ENCODE assay signal across 10 mouse cellular contexts in genomic region chr1:179582021-179582433, GRCm38 (mm10). TPM values are rescaled to one million over a fixed set of nuclear protein-coding genes. Genes with fewer than 3 reads are reported as not detected.
DNase-seq lines count a peak whose midpoint lies in the region; ATAC-seq and TF ChIP-seq lines count a peak whose summit lies in the region.
"Had no signal": no experiment of that assay in that cellular context is flagged by ENCODE, and none has a peak within 500 bp of the region (broad histone marks: within the 10 kb centered on the region; RNA-seq: fewer than 3 reads in every experiment).

No protein-coding gene starts in this region.

- no peaks in the 10 kb centered on the region for H3K27me3 ChIP-seq in forebrain, embryonic 15.5 days
- no peaks in the 10 kb centered on the region for H3K27me3 ChIP-seq in forebrain, embryonic 11.5 days (ENCODE audit: control insufficient read depth, insufficient read depth, low read length)
- H3K27me3 ChIP-seq in forebrain, embryonic 16.5 days (replicated peaks; ENCODE audit: control insufficient read depth, insufficient read depth, low read length), result no peaks in the 10 kb centered on the region
- H3K27me3 ChIP-seq in intestine, postnatal 0 days (replicated peaks; ENCODE audit: control insufficient read depth, insufficient read depth, low read length), result no peaks in the 10 kb centered on the region
- no peaks in the 10 kb centered on the region for H3K27me3 ChIP-seq in liver, embryonic 13.5 days
- H3K27me3 ChIP-seq: embryonic facial prominence, embryonic 15.5 days had no signal

- no peak overlapping the region for H3K4me2 ChIP-seq in forebrain, embryonic 15.5 days (replicated peaks)
- H3K4me2 ChIP-seq in forebrain, embryonic 11.5 days (ENCODE audit: low read depth, low read length, severe bottlenecking), result no peak overlapping the region
- no peak overlapping the region for H3K4me2 ChIP-seq in forebrain, embryonic 16.5 days (ENCODE audit: low read length)
- H3K4me2 ChIP-seq in intestine, postnatal 0 days (replicated peaks; ENCODE audit: low read depth), result peak overlapping the region; percentile 17
- H3K4me2 ChIP-seq in liver, embryonic 13.5 days, result peak overlapping the region; percentile 23
- H3K4me2 ChIP-seq: embryonic facial prominence, embryonic 15.5 days had no signal

- H3K4me1 ChIP-seq in forebrain, embryonic 15.5 days, result peaks cover 25% of the 10 kb centered on the region
- H3K4me1 ChIP-seq in forebrain, embryonic 11.5 days (replicated peaks; ENCODE audit: control insufficient read depth, insufficient read depth, low read length), result 0 out of 2 replicates have a peak, but pooled peaks cover 2% of the 10 kb centered on the region
- H3K4me1 ChIP-seq in forebrain, embryonic 16.5 days (replicated peaks; ENCODE audit: control insufficient read depth, insufficient read depth, low read length), result peaks cover 17% of the 10 kb centered on the region
- H3K4me1 ChIP-seq in intestine, postnatal 0 days (replicated peaks; ENCODE audit: control insufficient read depth, insufficient read depth, low read length), result peaks cover 3% of the 10 kb centered on the region; the same call in 1 of the 2 replicates
- H3K4me1 ChIP-seq in liver, embryonic 13.5 days (replicated peaks), result peaks cover 88% of the 10 kb centered on the region

- H3K4me3 ChIP-seq in forebrain, embryonic 15.5 days, result no peak overlapping the region
- H3K4me3 ChIP-seq in forebrain, embryonic 11.5 days (ENCODE audit: low read depth, low read length), result no peak overlapping the region
- no peak overlapping the region for H3K4me3 ChIP-seq in forebrain, embryonic 16.5 days (replicated peaks; ENCODE audit: low read length)
- no peak overlapping the region for H3K4me3 ChIP-seq in intestine, postnatal 0 days (ENCODE audit: low read depth, low read length)
- no peak overlapping the region for H3K4me3 ChIP-seq in liver, embryonic 13.5 days (replicated peaks)
- H3K4me3 ChIP-seq: embryonic facial prominence, embryonic 15.5 days had no signal

- peak overlapping the region; percentile 63 for H3K27ac ChIP-seq in forebrain, embryonic 15.5 days (replicated peaks)
- no peak overlapping the region for H3K27ac ChIP-seq in forebrain, embryonic 11.5 days (ENCODE audit: low read depth, low read length)
- H3K27ac ChIP-seq in forebrain, embryonic 16.5 days (ENCODE audit: low read length), result peak overlapping the region; percentile 45
- H3K27ac ChIP-seq in intestine, postnatal 0 days (ENCODE audit: low read depth, low read length), result no peak overlapping the region
- peak overlapping the region; percentile 43; the same call in 1 of the 2 replicates for H3K27ac ChIP-seq in liver, embryonic 13.5 days
- H3K27ac ChIP-seq: embryonic facial prominence, embryonic 15.5 days had no signal

- TF ChIP-seq CTCF in intestine, postnatal 0 days (IDR thresholded peaks at IDR 0.05; ENCODE audit: low read depth), result no peak

- WGBS in forebrain, embryonic 15.5 days, result 62% methylated on average over 6 of the region's 6 CpGs
- 77% methylated on average over 6 of the region's 6 CpGs for WGBS in forebrain, embryonic 11.5 days
- WGBS in forebrain, embryonic 16.5 days, result 59% methylated on average over 6 of the region's 6 CpGs
- WGBS in intestine, postnatal 0 days, result 20% methylated on average over 6 of the region's 6 CpGs
- WGBS in liver, embryonic 13.5 days (ENCODE audit: insufficient replicate concordance), result 26% methylated on average over 6 of the region's 6 CpGs

- H3K9ac ChIP-seq in forebrain, embryonic 15.5 days (replicated peaks), result no peak overlapping the region
- H3K9ac ChIP-seq in forebrain, embryonic 11.5 days (ENCODE audit: low read length), result no peak overlapping the region
- no peak overlapping the region for H3K9ac ChIP-seq in forebrain, embryonic 16.5 days (replicated peaks; ENCODE audit: low read depth, low read length)
- H3K9ac ChIP-seq in intestine, postnatal 0 days (ENCODE audit: low read depth, low read length), result no peak overlapping the region; the same call in 1 of the 2 replicates
- peak overlapping the region; percentile 22; the same call in 1 of the 2 replicates for H3K9ac ChIP-seq in liver, embryonic 13.5 days
- H3K9ac ChIP-seq: embryonic facial prominence, embryonic 15.5 days had no signal

- H3K9me3 ChIP-seq in forebrain, embryonic 15.5 days, result no peaks in the 10 kb centered on the region
- no peaks in the 10 kb centered on the region for H3K9me3 ChIP-seq in forebrain, embryonic 11.5 days (ENCODE audit: control insufficient read depth, low read length)
- H3K9me3 ChIP-seq in forebrain, embryonic 16.5 days (ENCODE audit: control insufficient read depth, low read length), result no peaks in the 10 kb centered on the region
- H3K9me3 ChIP-seq in intestine, postnatal 0 days (ENCODE audit: control insufficient read depth), result no peaks in the 10 kb centered on the region
- no peaks in the 10 kb centered on the region for H3K9me3 ChIP-seq in liver, embryonic 13.5 days (replicated peaks)
- H3K9me3 ChIP-seq: embryonic facial prominence, embryonic 15.5 days had no signal

- ATAC-seq in forebrain, embryonic 15.5 days (replicated peaks), result peak; percentile 74
- no peak for ATAC-seq in forebrain, embryonic 11.5 days (replicated peaks; ENCODE audit: low FRiP score)
- peak; percentile 77 for ATAC-seq in forebrain, embryonic 16.5 days
- ATAC-seq in intestine, postnatal 0 days, result peak; percentile 67
- ATAC-seq in liver, embryonic 13.5 days (ENCODE audit: low read depth), result no peak

- H3K36me3 ChIP-seq in forebrain, embryonic 15.5 days, result 0 out of 2 replicates have a peak, but pooled peaks cover 2% of the 10 kb centered on the region
- H3K36me3 ChIP-seq in forebrain, embryonic 11.5 days (ENCODE audit: control insufficient read depth, insufficient read depth, low read length), result 0 out of 2 replicates have a peak, but pooled peaks cover 2% of the 10 kb centered on the region
- H3K36me3 ChIP-seq in forebrain, embryonic 16.5 days (ENCODE audit: control insufficient read depth, insufficient read depth), result 0 out of 2 replicates have a peak, but pooled peaks cover 2% of the 10 kb centered on the region
- peaks cover 12% of the 10 kb centered on the region; the same call in 1 of the 2 replicates for H3K36me3 ChIP-seq in intestine, postnatal 0 days (ENCODE audit: control insufficient read depth, insufficient read depth)
- peaks cover 24% of the 10 kb centered on the region for H3K36me3 ChIP-seq in liver, embryonic 13.5 days

- DNase-seq in forebrain, embryonic 11.5 days (ENCODE audit: low spot score), result no peak
- DNase-seq in liver, embryonic 13.5 days, result no peak
- DNase-seq in urinary bladder, postnatal 10 days (ENCODE audit: low spot score), result no peak
- DNase-seq in thymus, adult 18-20 months, result no peak
- no peak for DNase-seq in layer of hippocampus, adult 9-10 months (ENCODE audit: low spot score)
- DNase-seq: adrenal gland, postnatal 36 days had no signal

RNA-seq across cellular contexts. Expression of gene Cnst, which starts 35.9 kb away (rescaled TPM):
- 29.9 and 32.1 TPM in 2 replicates for polyA plus RNA-seq in forebrain, embryonic 15.5 days (2015; fragmentation: Nextera tagmentation; extraction: Ambion mirVana)
- polyA plus RNA-seq in forebrain, embryonic 11.5 days (2014; fragmentation: Nextera tagmentation; extraction: Ambion mirVana), result 23.5 and 23.6 TPM in 2 replicates
- polyA plus RNA-seq in forebrain, embryonic 16.5 days (2015; fragmentation: Nextera tagmentation; extraction: Ambion mirVana), result 32.4 and 34.0 TPM in 2 replicates
- polyA plus RNA-seq in intestine, postnatal 0 days (2015; fragmentation: Nextera tagmentation; extraction: Ambion mirVana), result 8.4 and 9.4 TPM in 2 replicates
- polyA plus RNA-seq in liver, embryonic 13.5 days (2015; fragmentation: Nextera tagmentation; extraction: Ambion mirVana), result 10.7 and 14.4 TPM in 2 replicates

RNA-seq across cellular contexts. Expression of gene Tfb2m, which starts 36.0 kb away (rescaled TPM):
- polyA plus RNA-seq in forebrain, embryonic 15.5 days (2015; fragmentation: Nextera tagmentation; extraction: Ambion mirVana), result 37.9 and 39.4 TPM in 2 replicates
- 23.8 and 25.1 TPM in 2 replicates for polyA plus RNA-seq in forebrain, embryonic 11.5 days (2014; fragmentation: Nextera tagmentation; extraction: Ambion mirVana)
- polyA plus RNA-seq in forebrain, embryonic 16.5 days (2015; fragmentation: Nextera tagmentation; extraction: Ambion mirVana), result 45.5 and 52.0 TPM in 2 replicates
- polyA plus RNA-seq in intestine, postnatal 0 days (2015; fragmentation: Nextera tagmentation; extraction: Ambion mirVana), result 19.1 and 21.8 TPM in 2 replicates
- 17.3 and 21.4 TPM in 2 replicates for polyA plus RNA-seq in liver, embryonic 13.5 days (2015; fragmentation: Nextera tagmentation; extraction: Ambion mirVana)

Comparison
In these comparisons a context has a peak if more than half of its experiments do, and no peak if none do; other contexts are left out.
1. ATAC-seq: peak in forebrain, embryonic 15.5 days (single experiment), forebrain, embryonic 16.5 days (single experiment) and intestine, postnatal 0 days (single experiment); none in forebrain, embryonic 11.5 days (single experiment) and liver, embryonic 13.5 days (single experiment).
2. H3K27ac ChIP-seq: peak in forebrain, embryonic 15.5 days (single experiment), forebrain, embryonic 16.5 days (single experiment) and liver, embryonic 13.5 days (single experiment); none in forebrain, embryonic 11.5 days (single experiment) and intestine, postnatal 0 days (single experiment).
3. H3K4me2 ChIP-seq: peak in intestine, postnatal 0 days (single experiment) and liver, embryonic 13.5 days (single experiment); none in forebrain, embryonic 15.5 days (single experiment), forebrain, embryonic 11.5 days (single experiment) and forebrain, embryonic 16.5 days (single experiment).